Mouse (Mus musculus): ENCODE data around the gene Ppip5k1.
"Not testable (repeated sequence)": the region's sequence is repeated elsewhere in the genome, so short reads cannot be mapped to it uniquely, and the experiment has no call there.

The Ppip5k1 gene

DNA sequence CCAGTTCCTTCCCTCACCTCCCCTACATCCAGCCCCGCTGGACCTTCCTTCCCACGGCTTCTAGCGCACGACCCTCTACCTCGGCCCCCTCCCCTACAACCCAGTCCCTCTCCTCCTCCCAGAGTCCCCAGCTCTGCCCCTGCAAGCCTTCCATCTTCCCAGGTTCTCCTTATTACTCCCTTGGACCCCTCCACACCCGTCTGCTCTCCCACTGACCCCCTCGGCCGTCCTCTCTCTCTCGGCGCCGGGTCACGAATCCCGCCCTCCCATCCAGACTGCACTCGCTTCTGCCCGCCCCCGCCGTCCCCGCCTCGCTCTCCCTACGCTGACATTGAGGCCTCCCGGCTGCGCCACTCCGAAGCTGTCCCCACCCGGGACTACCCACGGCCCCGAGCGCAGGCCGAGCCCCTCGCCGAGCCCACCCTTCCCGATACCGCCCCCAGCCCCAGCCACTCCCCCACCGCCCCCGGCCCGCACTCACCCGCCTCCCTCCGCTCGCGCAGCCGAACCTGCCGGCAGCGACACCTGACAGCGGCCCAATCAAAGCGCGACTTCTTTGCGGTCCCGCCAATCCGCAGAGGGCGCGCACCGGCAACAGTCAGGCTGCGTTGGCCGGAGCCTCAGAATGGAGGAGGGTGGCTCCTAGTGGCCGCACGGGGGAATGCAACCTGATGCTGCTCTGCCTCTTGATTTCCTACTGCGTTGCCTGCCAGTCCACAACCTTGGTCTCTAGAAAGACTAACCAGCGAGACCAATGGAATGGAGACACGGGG, at the start of gene Ppip5k1:
Gene Ppip5k1 (minus strand): TSS at position 577 of the 773 bp plus-strand sequence.
- peak; percentile 97 for DNase-seq

- DNase-seq: no peak
These were observed 48.1 kb upstream of the Ppip5k1 start for GRCm38 (mm10) chr2:121403296-121403695.

DNA sequence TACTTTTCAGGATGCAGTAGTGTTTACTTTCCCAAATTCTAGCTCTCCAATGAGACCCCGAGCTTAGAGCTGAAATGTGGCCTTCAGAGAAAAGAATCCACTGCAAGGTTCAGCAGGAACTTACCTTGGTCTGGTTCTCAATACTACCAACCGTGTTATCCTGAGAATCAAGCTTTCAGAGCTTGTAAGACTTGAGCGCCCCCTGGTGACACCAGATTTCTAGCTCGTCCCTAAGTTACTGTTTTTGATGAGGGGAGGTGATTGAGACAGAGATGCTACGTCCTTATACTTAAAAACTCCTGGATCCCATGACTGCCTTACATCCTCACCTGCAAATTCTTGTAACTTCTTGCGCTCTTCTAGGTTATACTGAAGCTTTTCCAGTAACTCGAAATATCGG, 41.4 kb upstream of the Ppip5k1 start:
- DNase-seq: peak; percentile 83

DNA sequence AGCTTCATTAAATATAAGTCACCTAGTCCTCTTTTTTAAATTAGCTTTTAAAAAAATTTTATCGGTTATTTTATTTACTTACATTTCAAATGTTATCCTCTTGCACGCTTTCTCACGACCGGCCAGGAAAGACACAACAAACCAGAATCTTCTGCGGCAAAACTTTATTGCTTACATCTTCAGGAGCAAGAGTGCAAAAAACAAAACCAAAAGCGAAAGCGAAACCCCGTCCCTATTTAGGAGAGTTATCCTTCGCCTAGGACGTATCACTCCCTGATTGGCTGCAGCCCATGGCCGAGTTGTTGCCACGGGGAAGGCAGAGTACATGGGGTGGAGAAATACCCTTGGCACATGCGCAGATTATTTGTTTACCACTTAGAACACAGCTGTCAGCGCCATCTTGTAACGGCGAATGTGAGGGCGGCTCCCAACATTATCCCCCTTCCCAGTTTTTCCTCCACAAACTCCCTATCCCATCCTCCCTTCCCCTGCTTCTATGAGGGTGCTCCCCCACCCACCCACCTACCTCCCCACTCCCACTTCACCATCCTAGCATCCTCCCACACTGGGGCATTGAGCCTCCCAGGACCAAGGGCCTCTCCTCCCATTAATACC, 31.9 kb upstream of the Ppip5k1 start, which contains the start of gene Strc:
Gene Strc (minus strand): TSS at position 208 of the 615 bp plus-strand sequence.
- DNase-seq: not testable (repeated sequence)

- DNase-seq: no peak
These were observed 19.6 kb upstream of the Ppip5k1 start for GRCm38 (mm10) chr2:121374766-121375165.

- no peak for DNase-seq
These were observed 17.1 kb upstream of the Ppip5k1 start for GRCm38 (mm10) chr2:121372266-121372665.

DNA sequence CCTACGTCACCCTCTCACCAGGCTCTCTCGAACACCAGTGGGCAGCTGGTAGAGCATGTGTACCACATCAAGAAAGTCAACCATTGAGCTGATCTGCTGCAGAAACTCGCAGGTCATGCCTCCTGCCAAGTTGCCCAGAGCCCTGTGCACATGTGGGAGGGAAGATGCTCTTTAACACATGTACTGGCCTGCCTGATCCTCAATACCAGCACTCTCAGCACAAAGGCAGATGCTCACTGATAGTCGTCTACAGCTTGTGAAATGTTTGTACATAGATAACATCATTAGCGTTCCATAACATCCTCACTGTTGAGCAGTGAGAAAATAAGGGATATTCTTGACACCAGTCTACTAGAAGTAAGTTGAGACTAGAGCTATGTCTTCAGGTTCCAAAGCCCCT, 15.7 kb upstream of the Ppip5k1 start:
- DNase-seq: no peak

- no peak for DNase-seq
These were observed 13.6 kb upstream of the Ppip5k1 start for GRCm38 (mm10) chr2:121368831-121369230.

DNA sequence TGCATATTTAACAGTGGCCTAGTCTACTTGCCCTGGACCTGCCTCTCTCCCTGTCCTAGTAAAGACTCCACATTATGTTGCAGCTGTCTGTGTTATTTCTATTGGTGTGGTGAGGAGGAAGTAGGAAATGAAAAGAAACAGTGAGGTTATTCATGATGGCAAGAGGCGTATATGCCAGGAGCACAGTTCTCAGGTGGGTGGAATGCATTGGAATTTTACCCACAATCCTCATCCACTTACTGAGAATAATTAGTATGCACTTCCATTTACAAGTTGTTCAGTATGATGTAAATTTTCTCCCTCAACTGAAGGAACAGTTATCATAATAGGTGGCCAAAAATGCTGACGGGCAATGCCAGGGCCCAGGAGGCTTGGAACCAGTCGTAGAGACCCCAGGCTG, 8.5 kb upstream of the Ppip5k1 start:
- no peak for DNase-seq

- DNase-seq: no peak
These were observed 4.3 kb upstream of the Ppip5k1 start for GRCm38 (mm10) chr2:121359461-121359860.

DNA sequence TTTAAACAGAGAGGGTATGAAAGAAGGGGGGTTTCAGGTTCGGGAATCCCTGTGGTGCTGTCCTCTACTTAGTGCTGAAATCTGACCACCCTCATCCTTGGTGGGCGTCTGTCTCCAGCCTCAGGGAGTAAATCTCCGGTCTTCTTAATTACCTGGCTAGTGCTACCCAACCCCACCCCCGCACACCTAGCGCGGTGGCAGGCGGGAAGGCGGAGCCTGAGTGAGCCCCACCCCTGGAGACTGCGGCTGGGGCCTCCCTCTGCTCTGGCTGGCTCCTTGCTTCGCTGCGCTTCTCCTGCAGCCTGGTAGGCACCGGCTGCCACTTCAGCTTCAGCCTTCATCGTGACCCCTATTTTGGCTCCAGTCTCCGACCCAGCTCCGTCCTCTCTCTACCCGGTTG, 3.2 kb upstream of the Ppip5k1 start:
- peak; percentile 22 for DNase-seq

- DNase-seq: no peak
These were observed 2.8 kb upstream of the Ppip5k1 start for GRCm38 (mm10) chr2:121357961-121358360.

- no peak for DNase-seq
These were observed 2.3 kb upstream of the Ppip5k1 start, which contains the start of gene Ckmt1 for GRCm38 (mm10) chr2:121357494-121357893. Gene Ckmt1, plus strand, starts transcription at chr2:121357714.

GRCm38 (mm10) chr2:121354378-121354777, 818 bp downstream of the Ppip5k1 start:
- DNase-seq: no peak

DNA sequence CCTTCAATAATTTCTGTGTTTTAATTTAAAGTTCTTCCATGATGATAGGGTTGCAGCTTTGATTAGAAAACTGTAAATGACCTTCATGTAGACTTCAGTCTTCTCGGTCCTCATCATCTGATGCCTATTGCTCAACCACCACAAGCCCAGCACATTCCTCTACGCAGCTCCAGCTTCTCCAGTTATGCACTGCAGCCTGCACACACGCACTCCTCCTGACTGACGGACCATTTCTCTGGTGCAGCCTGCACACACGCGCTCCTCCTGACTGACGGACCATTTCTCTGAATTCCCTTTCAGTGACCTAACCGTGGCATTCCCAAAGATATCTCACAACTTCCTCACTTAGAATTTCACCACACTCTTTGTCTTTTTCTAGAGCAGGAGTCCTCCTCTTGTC, 2.0 kb downstream of the Ppip5k1 start:
- DNase-seq: no peak

DNA sequence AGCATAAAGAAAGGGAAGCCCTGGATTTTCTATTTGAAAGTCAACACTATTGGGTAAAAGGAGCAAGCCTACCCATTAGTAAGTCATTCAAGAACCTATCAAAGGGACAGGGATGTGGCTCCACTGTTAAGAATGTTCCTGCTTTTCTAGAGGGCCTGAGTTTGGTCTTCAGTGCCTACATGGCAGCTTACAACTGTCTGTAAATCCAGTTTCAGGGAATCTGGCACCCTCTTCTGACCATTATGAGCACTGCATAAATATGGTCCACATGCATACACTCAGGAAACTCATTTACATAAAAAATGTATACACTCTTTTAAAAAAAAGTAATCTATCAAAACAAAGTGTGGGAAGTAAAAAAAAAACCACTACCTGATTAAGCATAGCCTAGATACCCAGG, 16.1 kb downstream of the Ppip5k1 start:
- no peak for DNase-seq

DNA sequence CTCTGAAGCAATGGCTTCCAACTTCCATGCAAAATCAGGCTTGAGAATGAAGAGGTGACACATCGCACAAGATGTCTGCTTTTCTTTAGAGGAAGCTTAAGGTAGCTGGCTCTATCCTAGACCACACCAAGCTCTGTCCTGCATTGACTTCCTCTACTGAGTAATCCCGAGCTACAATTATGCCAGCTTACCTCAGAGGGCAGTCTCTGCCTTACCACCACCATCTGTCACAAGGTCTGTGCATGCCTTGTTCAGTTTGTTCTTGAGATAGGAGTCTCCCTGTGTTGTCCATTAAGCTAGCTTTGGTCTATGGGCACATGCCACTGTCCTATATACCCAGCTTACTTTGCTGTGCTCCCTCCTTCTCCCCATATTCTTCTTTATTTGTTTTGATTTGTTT, 25.7 kb downstream of the Ppip5k1 start:
- DNase-seq: no peak

DNA sequence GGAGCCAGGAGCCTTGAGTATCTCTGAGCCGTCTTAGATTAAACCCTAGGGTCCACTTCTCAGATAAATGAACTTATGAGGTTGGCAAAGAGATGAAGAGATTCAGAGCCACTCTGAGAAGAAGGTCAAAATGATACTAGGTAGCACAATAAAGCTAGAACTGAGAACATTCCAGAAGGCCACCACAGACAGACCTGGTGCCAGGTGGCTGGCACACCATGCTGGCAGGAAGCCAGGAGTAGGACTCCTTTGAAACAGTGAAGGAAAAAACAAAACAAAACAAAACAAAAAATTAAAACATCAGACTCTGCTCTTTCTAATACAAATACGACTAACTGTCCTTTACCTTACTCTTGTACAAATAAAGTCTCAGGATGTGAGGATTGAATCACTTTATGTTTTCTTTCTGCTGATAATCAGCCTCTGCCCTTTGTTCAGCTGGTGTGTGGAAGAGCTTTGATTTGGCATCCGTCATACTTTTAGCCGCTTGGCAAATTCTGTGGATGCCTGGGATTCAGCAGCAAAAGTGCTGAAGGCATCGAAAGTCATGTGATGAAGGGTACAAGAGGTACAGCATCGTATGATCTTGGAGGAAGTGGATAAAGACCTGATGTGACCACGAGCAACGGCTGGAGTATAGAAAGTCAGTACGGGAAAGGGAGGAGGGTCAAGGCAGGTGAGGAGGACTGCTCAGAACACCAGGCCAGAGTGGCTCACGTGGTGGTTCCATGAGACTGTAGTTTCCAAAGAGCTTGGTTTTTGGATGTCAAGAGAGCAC, 31.3 kb downstream of the Ppip5k1 start:
- DNase-seq: no peak

DNA sequence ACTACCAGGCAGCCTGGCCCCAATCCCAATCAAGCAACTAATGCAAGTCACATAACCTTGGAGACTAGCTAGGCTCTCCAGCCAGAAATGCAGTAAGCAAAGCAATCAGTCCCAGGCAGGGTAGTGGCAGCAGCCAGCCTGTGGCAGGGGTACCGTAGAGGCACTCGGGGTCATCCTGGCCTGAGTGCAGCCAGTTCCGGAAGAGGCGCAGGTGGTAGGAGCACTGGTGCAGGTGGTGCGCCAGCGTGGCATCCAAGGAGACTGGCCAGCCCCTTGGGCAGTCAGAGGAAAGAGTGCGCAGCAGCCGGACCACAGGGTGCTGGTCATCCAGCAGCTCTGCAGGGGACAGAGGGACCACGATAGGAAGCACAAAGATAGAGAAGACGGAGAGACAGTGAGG, 32.2 kb downstream of the Ppip5k1 start:
- DNase-seq: no peak

DNA sequence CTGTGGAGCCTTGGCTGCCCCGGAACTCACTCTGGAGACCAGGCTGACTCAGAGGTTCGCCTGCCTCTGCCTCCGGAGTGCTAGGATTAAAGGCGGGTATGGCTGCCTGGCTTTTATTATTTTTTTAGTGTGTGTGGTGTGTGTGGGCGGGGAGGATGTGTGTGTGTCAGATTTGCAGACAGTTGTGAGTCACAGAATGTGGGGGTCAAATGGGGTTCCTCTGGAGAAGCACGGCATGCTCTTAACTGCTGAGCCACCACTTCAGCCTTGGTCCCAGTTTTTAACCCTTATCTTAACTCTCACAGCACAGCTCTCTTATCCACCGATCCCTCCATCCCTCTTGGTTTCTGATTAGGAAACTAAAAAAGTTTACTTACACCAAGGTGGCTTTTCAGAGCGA, 38.9 kb downstream of the Ppip5k1 start:
- no peak for DNase-seq

DNA sequence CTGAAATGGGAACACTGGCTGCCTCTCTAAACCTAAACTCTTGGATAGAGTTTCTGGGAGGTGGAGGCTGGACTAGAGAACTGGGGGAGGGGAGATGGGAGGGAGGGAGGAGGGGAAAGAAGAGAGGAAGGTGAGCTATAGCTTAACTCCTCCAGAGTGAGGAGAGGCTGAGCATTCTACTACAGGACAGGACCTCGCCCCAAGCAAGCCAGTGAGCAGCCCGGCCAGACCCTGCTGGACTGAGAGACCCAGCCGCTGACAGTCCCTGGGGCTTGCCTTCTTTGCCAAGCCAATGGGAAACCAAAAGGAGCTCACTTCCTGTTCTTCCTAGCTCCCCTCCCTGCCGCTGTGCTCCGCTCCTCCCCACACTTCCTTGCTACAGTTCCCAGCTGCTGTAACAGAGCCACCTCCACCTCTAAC, 46.2 kb downstream of the Ppip5k1 start:
- no peak for DNase-seq

- DNase-seq: no peak
These were observed 55.2 kb downstream of the Ppip5k1 start for GRCm38 (mm10) chr2:121300036-121300435.

- DNase-seq: no peak
These were observed 55.7 kb downstream of the Ppip5k1 start for GRCm38 (mm10) chr2:121299471-121299870.

DNA sequence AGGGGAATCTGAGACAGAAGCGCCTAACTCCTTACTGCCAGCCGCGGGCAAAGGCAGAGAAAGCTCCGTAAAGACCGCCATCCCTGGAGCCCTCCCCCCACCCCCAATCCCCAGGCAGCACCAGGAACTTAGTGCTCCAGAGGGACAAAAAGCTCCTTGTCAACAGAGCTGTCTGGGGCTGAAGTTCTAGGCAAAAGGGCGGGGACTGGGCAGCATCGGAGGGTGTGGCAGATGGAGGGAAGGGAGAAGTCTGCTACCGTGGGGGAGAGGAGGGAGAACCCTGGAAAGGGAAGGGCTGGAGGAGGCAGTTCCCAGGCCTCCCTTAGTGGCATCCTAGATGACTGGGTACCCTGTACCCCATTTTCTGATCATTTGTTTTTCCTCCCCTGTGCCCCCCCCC, 57.1 kb downstream of the Ppip5k1 start:
- DNase-seq: no peak
